Mouse (Mus musculus) forelimb bud, embryonic 11.5 days (tissue): ENCODE results near the gene Gm17651.

Experiments
- DNase-seq: peaks from one replicate; pipeline ENCODE4 v3.0.0-alpha.2; 2012; ENCODE audit warnings: low read depth, low spot score

Gene Gm17651

GRCm38 (mm10) chr3:97674644-97675110 is at the start of gene Gm17651:
Gm17651 (minus strand) TSS chr3:97674694.
- DNase-seq = no peak

- DNase-seq = no peak
Measured at GRCm38 (mm10) chr3:97719116-97719515, 44.6 kb upstream of the Gm17651 start.

GRCm38 (mm10) chr3:97715922-97716321 is 41.4 kb upstream of the Gm17651 start:
- DNase-seq = no peak

GRCm38 (mm10) chr3:97710881-97711280 is 36.4 kb upstream of the Gm17651 start:
- DNase-seq = no peak

GRCm38 (mm10) chr3:97710134-97710533 is 35.6 kb upstream of the Gm17651 start:
- DNase-seq = no peak

- DNase-seq = no peak
Measured at GRCm38 (mm10) chr3:97706561-97706960, 32.1 kb upstream of the Gm17651 start.

- no peak for DNase-seq
Measured at GRCm38 (mm10) chr3:97705508-97705907, 31.0 kb upstream of the Gm17651 start.

GRCm38 (mm10) chr3:97702448-97703080 is 28.1 kb upstream of the Gm17651 start:
- no peak for DNase-seq

GRCm38 (mm10) chr3:97701198-97701597 is 26.7 kb upstream of the Gm17651 start:
- no peak for DNase-seq

- DNase-seq = no peak
Measured at GRCm38 (mm10) chr3:97699061-97699460, 24.6 kb upstream of the Gm17651 start.

- DNase-seq = no peak
Measured at GRCm38 (mm10) chr3:97697291-97697690, 22.8 kb upstream of the Gm17651 start.

GRCm38 (mm10) chr3:97696866-97697265 is 22.4 kb upstream of the Gm17651 start:
- no peak for DNase-seq

GRCm38 (mm10) chr3:97693806-97694205 is 19.3 kb upstream of the Gm17651 start:
- DNase-seq = no peak

GRCm38 (mm10) chr3:97691443-97692017 is 17.0 kb upstream of the Gm17651 start:
- DNase-seq = no peak

- no peak for DNase-seq
Measured at GRCm38 (mm10) chr3:97690590-97690989, 16.1 kb upstream of the Gm17651 start.

- DNase-seq = no peak
Measured at GRCm38 (mm10) chr3:97689289-97689688, 14.8 kb upstream of the Gm17651 start.

- DNase-seq = no peak
Measured at GRCm38 (mm10) chr3:97686372-97687117, 12.1 kb upstream of the Gm17651 start.

- peak; percentile 49 for DNase-seq
Measured at GRCm38 (mm10) chr3:97683560-97684195, 9.2 kb upstream of the Gm17651 start.

GRCm38 (mm10) chr3:97682576-97682975 is 8.1 kb upstream of the Gm17651 start:
- DNase-seq = no peak

GRCm38 (mm10) chr3:97682159-97682502 is 7.6 kb upstream of the Gm17651 start:
- no peak for DNase-seq

- DNase-seq = peak; percentile 75
Measured at GRCm38 (mm10) chr3:97681321-97682158, 7.0 kb upstream of the Gm17651 start.
